Mouse (Mus musculus) retina, postnatal 7 days (tissue): ENCODE results near the gene Cmbl.
"Not testable (repeated sequence)": the region's sequence is repeated elsewhere in the genome, so short reads cannot be mapped to it uniquely, and the experiment has no call there.

ENCODE experiments used
- DNase-seq: peaks from one replicate; pipeline ENCODE4 v3.0.0-alpha.2; 2012; ENCODE audit warnings: low read depth, low spot score

Cmbl gene

DNA sequence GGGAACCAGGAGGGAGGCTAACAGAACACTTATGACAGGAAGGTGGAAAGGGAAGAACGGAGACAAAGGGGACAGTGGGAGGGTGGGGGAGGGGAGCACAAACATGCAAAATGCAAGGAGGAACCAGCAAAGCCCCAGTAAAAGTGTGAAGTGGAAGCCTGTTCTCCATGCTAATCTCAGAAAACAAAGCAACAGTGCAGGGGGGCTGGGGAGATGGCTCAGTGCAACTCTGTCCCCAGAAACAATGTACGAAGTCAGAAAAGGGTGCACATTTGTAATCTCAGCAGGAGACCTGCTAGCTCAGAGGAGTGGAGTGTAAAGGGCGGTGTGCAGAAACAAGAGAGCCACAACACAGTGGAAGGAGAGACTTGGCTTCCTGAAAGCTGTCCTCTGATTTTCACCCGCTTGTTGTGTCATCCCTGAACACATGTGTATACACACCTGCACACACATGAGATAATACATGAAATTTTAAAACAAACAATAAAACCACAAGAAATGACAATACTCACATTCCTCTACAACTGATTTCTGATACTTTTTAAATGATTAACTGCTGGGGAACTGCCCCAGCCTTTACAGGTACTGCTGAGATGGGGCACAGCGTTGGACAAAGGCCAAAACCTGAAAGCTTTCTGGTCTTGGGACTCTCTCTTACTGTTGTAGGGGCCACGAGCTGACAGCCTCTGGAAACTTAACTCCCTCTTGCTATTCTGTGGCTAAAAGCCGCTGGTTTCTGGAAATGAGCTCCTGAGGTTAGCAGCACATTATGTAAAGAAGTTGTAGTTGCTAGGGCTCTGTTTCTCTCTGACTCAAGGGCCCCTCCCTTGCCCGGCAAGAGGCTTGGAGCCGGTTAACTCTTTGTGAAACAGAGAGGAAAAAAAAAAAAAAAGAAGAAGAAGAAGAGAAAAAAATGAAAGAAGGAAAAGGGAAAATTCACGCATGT lies 22.9 kb upstream of the Cmbl start:
- DNase-seq = no peak

- no peak for DNase-seq
These were observed 21.9 kb upstream of the Cmbl start for GRCm38 (mm10) chr15:31543246-31543645.

- DNase-seq = no peak
These were observed 20.1 kb upstream of the Cmbl start for GRCm38 (mm10) chr15:31545058-31545457.

DNA sequence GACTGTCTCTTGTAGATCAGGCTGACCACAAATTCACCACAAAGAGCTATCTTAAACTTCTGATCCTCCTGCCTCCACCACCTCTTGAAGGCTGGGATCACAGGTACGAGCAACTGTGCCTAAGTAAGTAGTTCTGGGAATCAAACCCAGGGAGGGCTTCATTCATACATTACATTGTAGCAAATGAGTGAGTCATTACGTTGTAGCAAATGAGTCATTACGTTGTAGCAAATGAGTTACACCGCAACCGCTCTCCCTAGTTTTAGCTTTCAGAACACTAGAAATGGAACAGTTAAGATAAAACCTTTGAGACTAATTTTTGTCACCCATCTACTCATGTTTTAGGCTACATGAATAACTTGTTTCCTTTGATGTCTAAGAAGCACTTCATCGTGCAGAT lies 18.9 kb upstream of the Cmbl start:
- no peak for DNase-seq

DNA sequence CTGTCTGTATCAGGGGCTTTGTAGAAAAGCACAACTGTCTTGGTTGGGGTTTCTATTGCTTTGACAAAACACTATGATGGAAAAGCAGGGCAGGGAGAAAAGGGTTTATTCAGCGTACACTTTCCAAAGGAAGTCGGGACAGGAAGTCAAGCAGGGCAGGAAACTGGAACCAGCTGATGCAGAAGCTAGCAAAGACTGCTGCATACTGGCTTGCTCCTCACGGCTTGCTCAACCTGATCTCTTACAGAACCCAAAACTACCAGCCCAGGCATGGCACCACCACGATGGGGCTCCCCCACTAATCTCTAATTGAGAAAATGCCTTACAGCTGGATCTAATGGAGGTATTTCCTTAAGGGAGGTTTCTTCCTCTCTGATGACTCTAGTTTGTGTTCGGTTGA lies 17.8 kb upstream of the Cmbl start:
- no peak for DNase-seq

GRCm38 (mm10) chr15:31550381-31550780 lies 14.8 kb upstream of the Cmbl start:
- no peak for DNase-seq

DNA sequence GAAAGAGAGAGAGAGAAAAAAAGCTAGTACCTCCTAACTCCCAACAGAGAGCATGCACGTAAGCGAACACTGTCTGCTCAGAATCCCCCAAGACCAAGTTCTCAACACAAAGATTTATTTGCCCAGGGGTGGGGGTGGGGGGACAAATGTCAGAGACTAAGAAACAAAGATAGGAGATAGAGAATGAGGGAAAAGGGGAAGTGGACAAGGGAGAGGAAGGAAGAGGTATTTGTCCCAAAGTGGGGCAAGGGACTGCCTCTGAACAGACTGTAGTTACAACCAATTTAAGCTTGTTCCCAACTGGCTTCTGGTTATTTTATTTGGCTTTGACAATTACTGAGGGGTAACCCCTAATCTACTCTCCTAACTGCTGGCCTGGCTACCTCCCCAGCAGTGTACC lies 10.3 kb upstream of the Cmbl start:
- DNase-seq = no peak

- DNase-seq = no peak
These were observed 3.8 kb upstream of the Cmbl start for GRCm38 (mm10) chr15:31561390-31561789.

DNA sequence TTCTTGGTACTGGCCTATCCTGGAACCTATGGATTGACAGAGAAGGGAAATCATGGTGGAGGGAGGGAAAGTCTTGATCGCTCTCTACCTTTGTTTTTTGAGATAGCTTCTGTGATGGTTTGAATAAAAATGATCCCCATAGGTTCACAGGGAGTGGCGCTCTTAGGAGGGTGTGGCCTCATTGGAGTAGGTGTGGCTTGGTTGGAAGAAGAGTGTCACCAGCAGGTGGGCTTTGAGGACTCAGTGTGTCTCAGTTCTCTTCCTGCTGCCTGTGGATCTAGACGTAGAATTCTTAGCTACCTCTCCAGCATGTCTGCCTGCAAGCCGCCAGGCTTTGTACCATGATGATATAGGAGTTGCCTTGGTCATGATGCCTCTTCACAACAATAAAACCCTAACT lies 3.2 kb upstream of the Cmbl start:
- DNase-seq = no peak

- no peak for DNase-seq
These were observed 2.3 kb upstream of the Cmbl start for GRCm38 (mm10) chr15:31562847-31563246.

DNA sequence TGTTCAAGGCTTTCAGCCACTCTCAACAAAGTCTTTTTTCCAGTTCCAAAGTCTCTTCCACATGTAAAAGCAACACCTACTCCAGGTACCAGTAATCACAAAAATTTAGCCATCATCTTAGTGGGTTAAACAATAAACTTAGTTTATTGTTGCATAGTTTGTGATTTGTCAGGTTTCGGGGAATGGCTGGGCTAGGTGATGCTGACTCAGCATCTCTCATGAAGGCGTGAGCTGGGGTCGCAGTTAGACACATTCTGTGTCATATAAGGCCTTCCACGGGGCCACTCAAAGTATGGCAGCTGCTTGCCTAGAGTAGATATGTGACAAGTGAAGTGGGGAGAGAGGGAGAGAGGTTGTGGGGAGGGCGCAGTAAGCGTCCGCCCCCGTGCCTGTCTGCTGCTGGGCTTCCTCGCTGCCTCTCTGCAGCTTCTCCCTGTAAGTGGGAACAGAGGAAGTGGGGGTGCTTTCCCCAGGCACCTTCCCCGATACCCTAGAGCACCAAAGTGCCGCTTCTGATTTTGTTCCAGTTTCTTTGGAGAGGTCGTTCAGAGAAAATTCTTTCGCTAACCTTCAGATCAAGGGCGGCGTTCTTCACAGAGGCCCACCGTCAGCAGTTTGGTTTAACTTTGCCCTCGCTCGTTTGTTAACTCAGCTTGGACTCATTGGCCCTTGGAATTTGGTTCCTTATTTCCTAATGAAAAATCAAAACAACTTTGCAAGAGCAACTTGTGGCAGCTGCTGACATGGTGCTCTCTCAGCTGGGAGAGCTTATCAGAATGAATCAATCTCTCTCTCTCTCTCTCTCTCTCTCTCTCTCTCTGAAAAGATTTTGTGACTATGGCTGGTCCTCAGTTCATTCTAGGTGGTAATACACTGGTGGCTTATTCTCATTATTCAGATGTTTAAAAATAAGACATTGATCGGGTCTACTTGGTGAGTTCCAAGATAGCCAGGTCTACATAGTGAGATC lies 1.3 kb upstream of the Cmbl start:
- no peak for DNase-seq

GRCm38 (mm10) chr15:31565786-31566185 lies 597 bp downstream of the Cmbl start:
- DNase-seq = no peak

- DNase-seq = no peak
These were observed 2.2 kb downstream of the Cmbl start for GRCm38 (mm10) chr15:31567431-31567830.

DNA sequence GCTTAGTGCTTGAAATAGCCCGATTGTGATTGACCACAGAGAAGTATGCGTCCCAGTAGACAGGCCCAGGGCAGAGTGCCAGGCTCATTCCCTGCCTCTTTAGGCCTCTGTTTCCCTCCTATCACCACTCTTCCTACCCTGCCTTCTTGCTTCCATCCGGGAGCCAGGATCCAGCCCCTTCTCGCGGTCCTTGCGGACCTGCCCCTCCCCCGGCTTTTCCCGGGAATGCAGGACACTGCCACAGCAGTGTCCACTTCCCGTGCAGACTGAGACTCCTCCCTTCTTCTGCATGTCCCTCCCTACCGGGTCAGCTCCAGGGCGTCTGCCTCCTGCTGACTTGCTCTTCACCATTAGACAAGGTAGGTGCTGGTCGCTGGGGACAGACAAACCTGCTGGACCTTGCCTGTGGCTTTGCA lies 3.4 kb downstream of the Cmbl start:
- DNase-seq = no peak

GRCm38 (mm10) chr15:31569325-31570022 lies 4.3 kb downstream of the Cmbl start:
- no peak for DNase-seq

DNA sequence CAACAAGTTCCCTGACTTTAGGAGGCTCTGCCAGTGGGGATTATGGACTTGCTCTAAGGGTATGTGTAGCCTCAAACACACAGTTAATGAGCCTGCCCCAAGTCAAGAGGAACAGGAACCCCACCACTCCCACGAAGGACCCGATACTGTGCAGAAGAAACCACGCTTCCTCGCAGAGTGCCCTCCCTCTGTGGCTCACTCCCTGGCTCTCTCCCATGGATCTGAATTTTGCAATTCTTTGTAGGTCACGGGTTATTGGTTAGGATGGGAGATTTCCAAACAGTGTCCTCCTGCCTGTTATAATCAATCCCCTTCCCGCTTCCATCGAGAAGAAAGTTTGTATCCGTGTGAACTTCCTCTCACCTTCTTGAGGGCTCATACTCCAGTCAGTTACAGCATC lies 5.8 kb downstream of the Cmbl start:
- no peak for DNase-seq

DNA sequence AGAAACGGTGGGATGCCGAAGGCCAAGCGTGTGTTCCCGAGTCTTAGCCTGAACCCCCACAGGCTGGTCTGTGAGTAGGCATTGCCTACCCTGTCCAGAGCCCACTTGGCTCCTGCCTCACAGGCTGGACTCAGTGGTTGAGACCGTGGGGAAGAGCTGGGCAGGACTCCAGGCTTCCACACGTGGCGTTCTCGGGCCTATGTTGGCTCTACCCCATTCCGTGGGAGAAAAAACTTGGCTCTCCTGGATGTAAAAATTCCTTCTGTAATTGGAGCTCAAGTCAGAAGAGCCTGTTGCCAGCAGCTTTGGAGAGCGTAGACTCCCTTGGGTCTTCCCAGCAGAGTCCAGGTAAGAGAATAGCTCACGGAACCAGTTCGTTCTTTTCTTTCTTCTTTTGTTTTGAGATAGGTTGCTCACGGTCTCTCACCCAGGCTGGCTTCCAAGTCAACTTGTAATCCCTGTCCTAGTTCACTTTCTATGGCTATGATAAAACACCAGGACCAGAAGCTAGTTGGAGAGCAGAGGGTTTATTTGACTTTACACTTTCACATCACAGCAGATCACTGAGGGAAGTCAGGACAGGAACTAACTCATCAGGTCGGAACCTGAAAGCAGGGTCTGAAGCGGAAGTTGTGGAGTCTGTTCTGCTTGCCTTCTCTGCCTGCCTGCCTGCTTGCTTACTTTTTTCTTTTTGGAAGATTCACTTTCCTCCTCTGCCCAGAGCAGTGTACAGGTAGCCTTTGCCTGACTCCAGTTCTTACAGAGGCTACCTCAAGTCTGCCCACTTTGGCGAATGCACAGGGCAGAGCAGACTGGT lies 6.9 kb downstream of the Cmbl start:
- DNase-seq = no peak

DNA sequence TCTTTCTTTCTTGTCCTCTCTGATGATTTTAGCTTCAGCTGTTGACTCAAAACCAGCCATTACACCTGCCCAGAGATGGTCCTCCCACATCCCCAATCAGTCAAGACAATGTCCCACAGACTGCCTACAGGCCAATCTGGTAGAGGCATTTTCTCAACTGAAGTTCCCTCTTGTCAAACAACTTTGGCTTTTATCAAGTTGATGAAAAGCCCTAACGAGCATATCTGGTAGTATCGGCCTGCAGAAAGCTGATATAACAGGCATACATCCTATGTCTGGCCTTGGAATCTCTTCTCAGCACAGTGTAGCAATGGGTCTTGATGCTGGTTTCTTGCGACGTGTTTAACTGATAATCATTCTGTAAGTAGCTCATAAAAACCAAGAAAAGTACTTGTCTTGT lies 8.1 kb downstream of the Cmbl start:
- no peak for DNase-seq

DNA sequence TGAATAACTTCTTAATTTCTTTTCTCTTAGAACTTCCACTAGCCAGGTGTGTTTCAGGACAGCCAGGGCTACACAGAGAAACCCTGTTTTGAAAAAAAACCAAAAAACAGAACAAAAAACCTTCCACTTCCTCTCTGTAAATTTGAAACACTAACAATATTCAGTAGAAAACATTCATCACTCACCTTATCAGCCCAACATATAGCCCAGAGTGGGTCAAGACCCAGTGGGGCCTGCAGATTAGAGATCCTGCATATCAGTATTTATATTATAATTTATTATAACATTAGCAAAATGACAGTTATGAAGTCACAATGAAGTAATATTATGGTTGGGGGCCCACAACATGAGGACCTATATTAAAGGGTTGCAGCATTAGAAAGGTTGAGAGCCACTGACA lies 8.5 kb downstream of the Cmbl start:
- no peak for DNase-seq

DNA sequence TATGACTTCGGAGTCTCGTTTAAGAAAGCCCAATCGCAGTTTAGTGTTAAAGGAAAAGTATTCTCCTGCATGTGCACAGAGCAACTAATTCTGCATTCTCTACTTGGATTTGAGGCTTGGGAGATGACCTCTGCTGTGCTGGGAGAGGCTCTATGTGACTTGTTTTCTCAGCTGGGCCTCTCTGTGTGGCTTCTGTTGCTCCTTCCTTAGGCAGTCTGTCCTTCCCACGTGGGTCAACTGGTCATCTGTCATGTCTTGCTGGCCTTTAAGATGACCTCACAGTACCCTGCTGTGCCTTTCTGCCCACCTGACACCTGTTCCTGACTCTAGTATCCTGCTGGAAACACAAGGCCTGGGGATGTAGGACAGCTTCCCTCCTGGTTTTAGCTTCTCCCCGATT lies 10.9 kb downstream of the Cmbl start:
- DNase-seq = no peak

DNA sequence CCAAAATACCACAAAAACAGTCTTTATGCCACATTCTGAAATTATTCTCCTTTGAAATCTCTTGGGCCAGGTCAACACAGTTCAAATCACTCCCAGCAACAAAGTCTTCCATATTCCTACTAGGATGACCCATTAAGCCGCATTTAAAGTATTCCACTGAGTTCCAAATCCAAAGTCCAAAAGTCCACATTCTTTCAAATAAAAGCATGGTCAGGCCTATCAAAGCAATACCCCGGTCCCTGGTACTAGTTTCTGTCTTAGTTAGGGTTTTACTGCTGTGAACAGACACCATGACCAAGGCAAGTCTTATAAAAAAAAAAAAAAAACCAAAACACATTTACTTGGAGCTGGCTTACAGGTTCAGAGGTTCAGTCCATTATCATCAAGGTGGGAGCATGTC lies 15.9 kb downstream of the Cmbl start:
- not testable (repeated sequence) for DNase-seq
